Mouse (Mus musculus): ENCODE data around the gene Man1c1. TPM values are rescaled to one million over a fixed set of nuclear protein-coding genes. Genes with fewer than 3 reads are reported as not detected.

The Man1c1 gene
- polyA plus RNA-seq, 1 experiment from 2014 or later: 5.2 TPM

DNA sequence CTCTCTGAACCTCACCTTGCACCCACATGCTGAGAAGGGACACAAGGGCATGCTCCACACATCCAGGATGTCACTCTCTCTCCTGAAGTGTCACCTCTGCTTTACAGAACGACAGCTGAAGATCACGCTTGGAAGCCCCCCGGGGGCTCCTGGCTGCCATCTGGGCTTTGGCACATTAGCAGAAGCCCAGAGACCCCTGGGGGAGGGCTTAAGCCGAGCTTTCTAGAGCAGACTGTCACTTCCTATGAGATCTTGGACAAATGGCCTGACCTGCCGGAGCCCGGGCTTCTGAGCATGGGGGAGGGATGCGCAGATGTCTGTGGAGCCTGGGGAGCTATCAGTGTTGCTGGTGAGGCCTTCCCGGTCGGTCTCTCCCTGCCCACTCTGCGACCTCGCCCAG lies 128.6 kb downstream of the Man1c1 start:
- no peak overlapping the region for H3K4me3 ChIP-seq (ENCODE audit: low read depth, low read length)
- WGBS: 74% methylated on average over 11 of the region's 11 CpGs
- H3K4me1 ChIP-seq (replicated peaks; ENCODE audit: control insufficient read depth, insufficient read depth, low read length): peaks cover 3% of the 10 kb centered on the region; the same call in 1 of the 2 replicates
- no peak overlapping the region for H3K9ac ChIP-seq (ENCODE audit: low read length)
- H3K9me3 ChIP-seq (ENCODE audit: control insufficient read depth, low read length): no peaks in the 10 kb centered on the region
- no peak for DNase-seq (ENCODE audit: low spot score)
- no peak overlapping the region for H3K27ac ChIP-seq (ENCODE audit: low read depth, low read length)
- H3K36me3 ChIP-seq (ENCODE audit: control insufficient read depth, insufficient read depth, low read length): no peaks in the 10 kb centered on the region
- no peaks in the 10 kb centered on the region for H3K27me3 ChIP-seq (ENCODE audit: control insufficient read depth, insufficient read depth, low read length)
- no peak for ATAC-seq (replicated peaks; ENCODE audit: low FRiP score)
- no peak overlapping the region for H3K4me2 ChIP-seq (ENCODE audit: low read depth, low read length, severe bottlenecking)

GRCm38 (mm10) chr4:134572449-134573300 lies 131.4 kb downstream of the Man1c1 start:
- H3K9ac ChIP-seq (ENCODE audit: low read length): no peak overlapping the region
- no peak overlapping the region for H3K4me2 ChIP-seq (ENCODE audit: low read depth, low read length, severe bottlenecking)
- no peaks in the 10 kb centered on the region for H3K9me3 ChIP-seq (ENCODE audit: control insufficient read depth, low read length)
- DNase-seq (ENCODE audit: low spot score) (no peak), ATAC-seq (replicated peaks; ENCODE audit: low FRiP score) (no peak)
- no peak overlapping the region for H3K27ac ChIP-seq (ENCODE audit: low read depth, low read length)
- WGBS: 87% methylated on average over 24 of the region's 24 CpGs
- H3K4me1 ChIP-seq (replicated peaks; ENCODE audit: control insufficient read depth, insufficient read depth, low read length): peaks cover 5% of the 10 kb centered on the region
- H3K27me3 ChIP-seq (ENCODE audit: control insufficient read depth, insufficient read depth, low read length): no peaks in the 10 kb centered on the region
- no peak overlapping the region for H3K4me3 ChIP-seq (ENCODE audit: low read depth, low read length)
- H3K36me3 ChIP-seq (ENCODE audit: control insufficient read depth, insufficient read depth, low read length): no peaks in the 10 kb centered on the region

DNA sequence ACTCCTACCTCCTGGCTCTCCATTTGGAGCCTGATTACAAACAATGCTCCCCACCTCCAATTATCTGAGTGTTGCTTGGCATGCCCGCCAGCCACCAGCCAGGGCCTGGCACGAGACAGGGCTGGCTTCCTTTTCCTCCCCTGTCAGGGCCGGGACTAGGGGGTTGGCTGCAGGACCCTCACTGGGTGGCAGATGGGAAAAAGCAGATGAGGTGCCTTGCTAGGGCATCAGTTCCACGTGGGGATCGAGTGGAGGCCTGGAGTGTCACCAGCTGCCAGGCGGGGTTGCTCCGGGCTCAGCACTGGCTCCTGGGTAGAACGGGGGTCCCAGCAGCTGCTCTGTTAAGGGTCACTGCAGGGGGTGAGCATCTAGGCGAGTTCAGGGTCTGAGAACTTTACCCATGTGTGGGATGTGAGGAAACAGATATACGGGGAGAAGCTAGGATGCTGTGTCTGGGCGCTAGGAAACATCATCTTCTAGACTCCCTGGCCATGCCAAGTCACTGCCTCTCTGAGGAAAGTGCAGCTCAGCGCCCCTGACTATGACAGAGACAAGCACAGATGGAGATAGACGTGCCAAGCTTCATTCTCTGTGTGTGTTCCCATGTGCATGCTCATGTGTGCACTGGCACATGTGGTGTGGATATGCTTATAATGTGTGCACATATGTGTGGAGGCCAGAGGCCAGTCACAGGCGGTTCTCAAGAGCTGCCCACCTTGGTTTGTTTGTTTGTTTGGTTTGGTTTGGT lies 133.2 kb downstream of the Man1c1 start:
- Histone ChIP-seq H3K27ac (ENCODE audit: low read depth, low read length) (no peak overlapping the region), H3K27me3 (ENCODE audit: control insufficient read depth, insufficient read depth, low read length) (no peaks in the 10 kb centered on the region), H3K4me1 (replicated peaks; ENCODE audit: control insufficient read depth, insufficient read depth, low read length) (peaks cover 9% of the 10 kb centered on the region), H3K9me3 (ENCODE audit: control insufficient read depth, low read length) (no peaks in the 10 kb centered on the region), H3K4me3 (ENCODE audit: low read depth, low read length) (no peak overlapping the region), H3K36me3 (ENCODE audit: control insufficient read depth, insufficient read depth, low read length) (no peaks in the 10 kb centered on the region), H3K4me2 (ENCODE audit: low read depth, low read length, severe bottlenecking) (no peak overlapping the region), H3K9ac (ENCODE audit: low read length) (no peak overlapping the region)
- WGBS: 76% methylated on average over 14 of the region's 14 CpGs
- no peak for DNase-seq (ENCODE audit: low spot score)
- no peak for ATAC-seq (replicated peaks; ENCODE audit: low FRiP score)

DNA sequence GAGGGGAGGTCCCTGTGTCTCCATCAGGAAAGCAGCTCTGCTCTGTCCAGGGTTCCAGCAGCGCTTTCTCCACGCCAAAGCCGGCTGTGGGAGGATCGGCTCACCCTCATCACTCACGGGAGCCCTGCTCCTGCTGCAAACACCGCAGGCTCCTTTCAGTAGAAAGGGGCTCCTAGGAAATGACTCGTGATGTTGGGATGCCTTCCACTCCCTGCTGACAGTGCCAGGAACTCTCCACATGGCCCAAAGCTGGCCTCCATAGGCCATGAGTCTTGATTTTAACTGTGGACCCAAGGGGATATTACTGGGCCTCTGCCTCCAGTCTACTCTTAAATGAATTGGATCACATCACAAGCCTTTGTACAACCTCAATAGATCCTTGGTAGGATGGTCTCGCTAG lies 134.3 kb downstream of the Man1c1 start:
- no peak overlapping the region for H3K9ac ChIP-seq (ENCODE audit: low read length)
- no peak overlapping the region for H3K4me2 ChIP-seq (ENCODE audit: low read depth, low read length, severe bottlenecking)
- ATAC-seq (replicated peaks; ENCODE audit: low FRiP score): no peak
- no peaks in the 10 kb centered on the region for H3K27me3 ChIP-seq (ENCODE audit: control insufficient read depth, insufficient read depth, low read length)
- H3K9me3 ChIP-seq (ENCODE audit: control insufficient read depth, low read length): no peaks in the 10 kb centered on the region
- DNase-seq (ENCODE audit: low spot score): no peak
- no peak overlapping the region for H3K27ac ChIP-seq (ENCODE audit: low read depth, low read length)
- no peaks in the 10 kb centered on the region for H3K36me3 ChIP-seq (ENCODE audit: control insufficient read depth, insufficient read depth, low read length)
- H3K4me1 ChIP-seq (replicated peaks; ENCODE audit: control insufficient read depth, insufficient read depth, low read length): peaks cover 9% of the 10 kb centered on the region
- no peak overlapping the region for H3K4me3 ChIP-seq (ENCODE audit: low read depth, low read length)
- 80% methylated on average over 8 of the region's 8 CpGs for WGBS

DNA sequence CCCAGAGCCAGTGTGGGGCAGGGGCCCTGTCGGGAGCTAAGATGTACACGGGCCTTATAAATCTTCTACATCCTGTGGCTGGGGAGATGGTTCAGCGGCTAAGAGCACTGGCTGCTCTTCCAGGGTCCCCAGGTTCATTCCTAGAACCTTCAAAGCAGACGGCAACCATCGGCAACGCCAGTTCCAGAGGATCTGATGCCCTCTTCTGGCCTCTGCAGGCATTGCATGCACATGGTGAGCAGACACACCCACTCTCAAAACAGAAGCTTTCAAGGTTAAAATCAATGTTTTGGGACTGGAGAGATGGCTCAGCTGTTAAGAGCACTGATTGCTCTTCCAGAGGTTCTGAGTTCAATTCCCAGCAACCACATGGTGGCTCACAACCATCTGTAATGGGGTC lies 134.9 kb downstream of the Man1c1 start:
- 75% methylated on average over 6 of the region's 6 CpGs for WGBS
- Histone ChIP-seq H3K4me1 (replicated peaks; ENCODE audit: control insufficient read depth, insufficient read depth, low read length) (peaks cover 9% of the 10 kb centered on the region), H3K36me3 (ENCODE audit: control insufficient read depth, insufficient read depth, low read length) (no peaks in the 10 kb centered on the region), H3K9me3 (ENCODE audit: control insufficient read depth, low read length) (no peaks in the 10 kb centered on the region), H3K27ac (ENCODE audit: low read depth, low read length) (no peak overlapping the region), H3K4me2 (ENCODE audit: low read depth, low read length, severe bottlenecking) (no peak overlapping the region), H3K27me3 (ENCODE audit: control insufficient read depth, insufficient read depth, low read length) (no peaks in the 10 kb centered on the region), H3K4me3 (ENCODE audit: low read depth, low read length) (no peak overlapping the region), H3K9ac (ENCODE audit: low read length) (no peak overlapping the region)
- ATAC-seq (replicated peaks; ENCODE audit: low FRiP score): no peak
- DNase-seq (ENCODE audit: low spot score): no peak

- Histone ChIP-seq H3K4me1 (replicated peaks; ENCODE audit: control insufficient read depth, insufficient read depth, low read length) (peaks cover 9% of the 10 kb centered on the region), H3K27ac (ENCODE audit: low read depth, low read length) (no peak overlapping the region), H3K9me3 (ENCODE audit: control insufficient read depth, low read length) (no peaks in the 10 kb centered on the region), H3K4me3 (ENCODE audit: low read depth, low read length) (no peak overlapping the region), H3K9ac (ENCODE audit: low read length) (no peak overlapping the region; the same call in 1 of the 2 replicates), H3K4me2 (ENCODE audit: low read depth, low read length, severe bottlenecking) (peak overlapping the region; percentile 15; the same call in 1 of the 2 replicates), H3K27me3 (ENCODE audit: control insufficient read depth, insufficient read depth, low read length) (no peaks in the 10 kb centered on the region), H3K36me3 (ENCODE audit: control insufficient read depth, insufficient read depth, low read length) (no peaks in the 10 kb centered on the region)
- ATAC-seq (replicated peaks; ENCODE audit: low FRiP score) (no peak), DNase-seq (ENCODE audit: low spot score) (no peak)
- 23% methylated on average over 19 of the region's 19 CpGs for WGBS
Observed at GRCm38 (mm10) chr4:134567377-134568226, 136.5 kb downstream of the Man1c1 start.

- no peaks in the 10 kb centered on the region for H3K36me3 ChIP-seq (ENCODE audit: control insufficient read depth, insufficient read depth, low read length)
- DNase-seq (ENCODE audit: low spot score): no peak
- no peak overlapping the region for H3K4me2 ChIP-seq (ENCODE audit: low read depth, low read length, severe bottlenecking)
- H3K27ac ChIP-seq (ENCODE audit: low read depth, low read length): no peak overlapping the region
- H3K4me3 ChIP-seq (ENCODE audit: low read depth, low read length): no peak overlapping the region
- H3K9ac ChIP-seq (ENCODE audit: low read length): no peak overlapping the region
- WGBS: 84% methylated on average over 6 of the region's 6 CpGs
- ATAC-seq (replicated peaks; ENCODE audit: low FRiP score): no peak
- no peaks in the 10 kb centered on the region for H3K9me3 ChIP-seq (ENCODE audit: control insufficient read depth, low read length)
- H3K27me3 ChIP-seq (ENCODE audit: control insufficient read depth, insufficient read depth, low read length): no peaks in the 10 kb centered on the region
- peaks cover 9% of the 10 kb centered on the region for H3K4me1 ChIP-seq (replicated peaks; ENCODE audit: control insufficient read depth, insufficient read depth, low read length)
Observed at GRCm38 (mm10) chr4:134564093-134564492, 140.0 kb downstream of the Man1c1 start.

DNA sequence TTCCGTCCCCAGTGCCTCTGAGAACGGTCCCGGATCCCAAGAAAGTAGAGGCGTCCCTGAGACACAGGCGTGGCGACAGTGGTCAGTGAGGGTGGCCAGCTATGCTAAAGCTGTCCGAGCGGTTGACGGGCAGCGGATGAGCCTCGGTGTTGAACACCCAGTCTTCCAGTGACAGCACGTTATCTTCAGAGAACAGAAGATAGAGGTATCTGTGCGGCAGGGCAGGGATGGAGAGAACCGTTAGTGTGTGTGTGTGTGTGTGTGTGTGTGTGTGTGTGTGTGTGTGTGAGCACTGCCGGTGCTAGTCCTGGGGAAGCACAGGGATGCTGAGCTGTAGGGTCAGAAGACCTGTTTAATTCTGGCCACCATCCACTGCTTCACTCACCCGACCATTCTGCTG lies 140.5 kb downstream of the Man1c1 start:
- 91% methylated on average over 16 of the region's 16 CpGs for WGBS
- Histone ChIP-seq H3K4me3 (ENCODE audit: low read depth, low read length) (no peak overlapping the region), H3K4me2 (ENCODE audit: low read depth, low read length, severe bottlenecking) (no peak overlapping the region), H3K4me1 (replicated peaks; ENCODE audit: control insufficient read depth, insufficient read depth, low read length) (peaks cover 9% of the 10 kb centered on the region), H3K36me3 (ENCODE audit: control insufficient read depth, insufficient read depth, low read length) (no peaks in the 10 kb centered on the region), H3K9ac (ENCODE audit: low read length) (no peak overlapping the region), H3K27ac (ENCODE audit: low read depth, low read length) (no peak overlapping the region), H3K27me3 (ENCODE audit: control insufficient read depth, insufficient read depth, low read length) (no peaks in the 10 kb centered on the region), H3K9me3 (ENCODE audit: control insufficient read depth, low read length) (no peaks in the 10 kb centered on the region)
- ATAC-seq (replicated peaks; ENCODE audit: low FRiP score) (no peak), DNase-seq (ENCODE audit: low spot score) (no peak)
